Mouse (Mus musculus) adrenal gland, postnatal 10 days (tissue): ENCODE measurements around the gene Dvl1. TPM values are rescaled to one million over a fixed set of nuclear protein-coding genes. Genes with fewer than 3 reads are reported as not detected.

Source experiments
- DNase-seq: peaks from one replicate; pipeline ENCODE4 v3.0.0; 2021; ENCODE audit warnings: mixed read lengths
- total RNA-seq, 2 experiments: library from RNA; stranded (reverse); gene quantifications; 2 replicates each; pipeline ENCODE4 v1.2.3; 2021

Gene Dvl1
- total RNA-seq, 2 experiments from 2014 or later, result 58.2 to 59.0 TPM

DNA sequence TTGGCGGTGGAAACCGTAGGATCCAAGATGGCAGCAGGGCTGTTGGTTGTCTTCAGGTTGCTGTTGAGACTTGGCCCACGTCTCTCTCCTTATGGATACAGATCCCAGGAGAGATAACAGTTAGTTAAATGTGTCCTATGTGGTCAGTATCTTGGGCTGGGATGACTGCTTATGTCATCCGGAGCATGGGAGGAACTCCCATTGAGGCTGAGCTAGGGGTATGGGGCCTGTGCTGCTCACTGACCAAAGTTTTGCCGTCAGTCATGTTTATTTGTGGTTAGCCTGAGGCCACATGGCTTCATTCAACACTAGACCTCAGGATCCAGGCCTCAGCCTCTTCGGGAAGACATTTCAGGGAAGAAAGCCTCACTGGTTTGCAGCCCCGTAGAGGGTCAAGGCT is 24.2 kb downstream of the Dvl1 start:
- DNase-seq, result no peak

- no peak for DNase-seq
These were observed 36.4 kb downstream of the Dvl1 start for GRCm38 (mm10) chr4:155883587-155883986.

- no peak for DNase-seq
These were observed 39.1 kb downstream of the Dvl1 start for GRCm38 (mm10) chr4:155886330-155886729.

DNA sequence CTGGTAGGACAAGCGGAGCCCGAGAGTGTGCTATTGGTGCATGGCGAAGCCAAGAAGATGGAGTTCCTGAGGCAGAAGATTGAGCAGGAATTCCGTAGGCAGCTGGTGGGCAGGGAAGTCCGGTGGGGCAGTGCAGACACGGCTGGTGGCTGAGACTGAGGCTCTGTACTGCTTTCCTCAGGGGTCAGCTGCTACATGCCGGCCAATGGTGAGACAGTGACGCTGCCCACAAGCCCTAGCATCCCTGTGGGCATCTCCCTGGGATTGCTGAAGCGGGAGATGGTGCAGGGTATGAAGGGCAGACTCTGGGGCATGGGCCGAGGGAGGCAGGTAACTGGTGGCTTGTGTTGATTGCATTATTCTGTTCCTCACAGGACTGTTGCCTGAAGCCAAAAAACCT is 40.5 kb downstream of the Dvl1 start:
- DNase-seq, result no peak

- DNase-seq, result no peak
These were observed 41.0 kb downstream of the Dvl1 start for GRCm38 (mm10) chr4:155888181-155888580.

GRCm38 (mm10) chr4:155889316-155889715 is 42.1 kb downstream of the Dvl1 start:
- DNase-seq, result no peak

GRCm38 (mm10) chr4:155891011-155891471 is 43.8 kb downstream of the Dvl1 start:
- DNase-seq, result peak; percentile 38

DNA sequence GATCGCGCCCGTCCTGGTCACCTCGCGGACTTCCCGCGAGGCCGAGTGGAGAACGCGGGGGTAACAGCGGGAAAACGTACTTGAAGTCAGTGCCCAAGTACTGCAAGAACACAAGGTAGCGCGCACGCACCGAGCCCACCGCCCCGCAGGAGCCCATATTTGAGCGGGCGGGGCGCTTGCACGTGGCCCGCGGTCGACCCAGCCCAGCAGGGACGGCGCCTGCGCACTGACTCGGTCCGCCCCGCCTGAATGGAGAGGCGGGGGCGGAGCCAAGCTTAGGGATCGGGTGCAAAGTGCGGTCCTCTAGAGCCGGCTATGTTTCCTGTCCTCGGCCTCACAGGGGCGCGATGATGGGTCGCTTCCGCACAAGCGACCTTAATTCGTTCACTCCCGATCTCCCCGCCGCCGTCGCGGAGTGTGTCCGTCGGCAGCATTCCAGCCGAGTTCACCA is 44.4 kb downstream of the Dvl1 start, which contains the start of the genes Pusl1 and Acap3:
Gene Pusl1 (minus strand): TSS at position 231 of the 451 bp plus-strand sequence.
Gene Acap3 (plus strand): TSS at position 272 of the 451 bp plus-strand sequence.
- peak; percentile 98 for DNase-seq

DNA sequence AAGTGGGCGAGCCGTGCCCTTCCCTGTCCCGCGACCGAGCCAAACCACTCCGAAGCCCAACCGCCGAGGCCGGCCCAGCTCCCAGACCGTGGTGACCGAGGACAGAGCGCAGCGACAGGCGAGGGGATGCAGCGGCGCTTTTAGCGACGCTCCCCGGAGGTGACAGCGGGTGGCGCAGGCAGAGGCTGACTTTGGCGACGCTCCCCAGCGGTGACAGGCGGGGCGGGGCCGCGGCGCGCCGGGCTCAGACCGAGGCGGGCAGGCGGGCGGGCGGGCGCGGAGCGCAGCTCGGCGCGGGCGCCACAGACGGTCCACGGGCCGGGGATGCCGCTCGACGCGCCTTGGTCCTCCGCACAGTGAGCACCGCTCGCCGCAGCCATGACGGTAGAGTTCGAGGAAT is 44.8 kb downstream of the Dvl1 start:
- peak; percentile 93 for DNase-seq

- DNase-seq, result peak; percentile 62
These were observed 45.4 kb downstream of the Dvl1 start for GRCm38 (mm10) chr4:155892438-155893211.

- DNase-seq, result no peak
These were observed 46.0 kb downstream of the Dvl1 start for GRCm38 (mm10) chr4:155893212-155893690.

- DNase-seq, result peak; percentile 80
These were observed 47.2 kb downstream of the Dvl1 start for GRCm38 (mm10) chr4:155894311-155894881.

GRCm38 (mm10) chr4:155895216-155895615 is 48.0 kb downstream of the Dvl1 start:
- peak; percentile 58 for DNase-seq

DNA sequence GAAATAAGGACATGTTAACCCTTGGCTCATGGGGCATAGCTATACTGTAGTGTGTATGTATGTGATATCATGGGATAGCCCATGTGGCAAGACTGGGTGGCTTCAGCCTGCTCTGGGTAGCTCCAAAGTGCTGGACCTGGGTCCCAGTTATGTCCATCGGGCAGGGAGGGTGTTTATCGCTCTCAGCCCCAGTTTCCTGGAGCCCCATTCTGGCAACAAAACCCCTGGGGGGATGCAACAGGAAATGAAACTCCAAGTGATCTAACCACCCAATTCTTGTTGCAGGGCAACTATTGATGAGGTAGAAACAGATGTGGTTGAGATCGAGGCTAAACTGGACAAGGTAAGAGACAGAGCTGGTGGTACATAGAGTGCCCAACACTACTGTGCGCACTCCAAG is 48.6 kb downstream of the Dvl1 start:
- no peak for DNase-seq

- no peak for DNase-seq
These were observed 49.3 kb downstream of the Dvl1 start for GRCm38 (mm10) chr4:155896461-155896860.

DNA sequence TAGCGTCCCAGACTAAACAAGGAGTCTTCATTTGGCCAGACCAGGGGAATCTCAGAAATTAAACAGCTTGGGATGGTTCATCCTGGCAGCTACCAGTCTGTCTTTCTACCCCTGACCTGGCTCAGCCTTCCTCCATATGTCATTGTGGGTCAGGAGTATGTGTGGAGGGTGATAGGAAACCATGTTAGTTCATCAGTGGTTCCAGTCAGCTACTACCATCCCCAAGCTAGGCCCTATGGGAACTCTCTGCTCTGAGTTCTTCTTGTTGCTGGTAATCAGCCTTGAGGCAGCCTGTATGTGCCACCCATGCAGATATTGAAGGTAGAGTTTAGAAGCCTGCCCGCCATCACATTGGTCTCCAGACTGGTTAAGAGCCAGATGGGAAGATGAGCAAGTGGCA is 51.1 kb downstream of the Dvl1 start:
- no peak for DNase-seq

DNA sequence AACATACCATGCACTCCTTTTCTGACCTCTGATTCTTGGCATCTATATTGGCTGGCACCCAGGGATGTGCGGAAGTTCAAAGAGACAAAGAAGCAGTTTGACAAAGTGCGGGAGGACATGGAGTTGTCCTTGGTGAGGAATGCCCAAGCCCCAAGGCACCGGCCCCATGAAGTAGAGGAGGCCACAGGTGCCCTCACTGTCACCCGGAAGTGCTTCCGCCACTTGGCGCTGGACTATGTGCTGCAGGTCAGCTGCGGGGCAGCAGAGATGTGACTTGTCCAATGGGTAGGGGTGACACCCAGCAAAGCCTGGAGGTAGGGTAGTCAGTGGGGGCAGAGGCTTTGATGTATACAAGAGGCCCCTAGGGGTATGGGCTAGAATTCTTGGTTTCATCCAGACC is 52.2 kb downstream of the Dvl1 start:
- DNase-seq, result no peak

DNA sequence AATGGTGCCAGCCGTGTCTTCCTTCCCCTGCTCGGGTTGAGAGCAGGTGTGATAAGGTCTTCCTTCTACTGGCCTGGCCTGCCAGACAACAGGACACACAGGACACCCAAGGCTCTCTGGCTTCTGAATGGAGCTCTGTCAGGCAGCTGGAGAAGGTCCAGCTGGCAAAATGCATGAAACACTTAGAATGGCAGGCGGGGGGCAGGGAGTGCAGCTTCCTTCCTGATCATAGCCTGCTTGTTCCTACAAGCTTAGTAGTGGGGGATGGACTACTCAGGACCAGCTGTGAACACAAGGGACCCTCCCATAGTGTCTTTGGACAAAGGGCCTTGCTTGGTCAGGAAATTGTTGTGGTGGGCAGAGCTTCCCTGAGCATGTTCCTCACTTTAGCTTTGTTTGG is 54.0 kb downstream of the Dvl1 start:
- DNase-seq, result peak; percentile 49

DNA sequence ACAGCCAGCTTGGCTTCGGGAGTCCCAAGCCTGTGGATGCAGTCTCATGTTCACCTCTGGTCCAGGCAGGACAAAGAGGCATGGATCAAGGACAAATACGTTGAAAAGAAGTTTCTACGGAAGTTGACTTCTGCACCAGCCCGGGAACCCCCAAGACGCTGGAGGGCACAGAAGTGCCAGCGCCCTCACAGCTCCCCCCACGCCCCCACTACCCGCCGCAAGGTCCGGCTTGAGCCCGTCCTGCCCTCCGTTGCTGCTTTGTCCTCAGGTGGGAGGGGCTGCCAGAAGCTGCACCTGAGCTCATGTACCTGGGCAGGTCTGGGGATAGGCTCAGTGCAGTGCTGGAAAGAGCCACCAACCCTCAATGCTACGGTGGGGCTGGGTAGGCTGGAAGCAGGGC is 56.0 kb downstream of the Dvl1 start:
- no peak for DNase-seq

GRCm38 (mm10) chr4:155904318-155905102 is 57.3 kb downstream of the Dvl1 start:
- peak; percentile 33 for DNase-seq

- peak; percentile 2 for DNase-seq
These were observed 58.4 kb downstream of the Dvl1 start for GRCm38 (mm10) chr4:155905634-155906033.

- peak; percentile 1 for DNase-seq
These were observed 58.9 kb downstream of the Dvl1 start for GRCm38 (mm10) chr4:155906125-155906524.

DNA sequence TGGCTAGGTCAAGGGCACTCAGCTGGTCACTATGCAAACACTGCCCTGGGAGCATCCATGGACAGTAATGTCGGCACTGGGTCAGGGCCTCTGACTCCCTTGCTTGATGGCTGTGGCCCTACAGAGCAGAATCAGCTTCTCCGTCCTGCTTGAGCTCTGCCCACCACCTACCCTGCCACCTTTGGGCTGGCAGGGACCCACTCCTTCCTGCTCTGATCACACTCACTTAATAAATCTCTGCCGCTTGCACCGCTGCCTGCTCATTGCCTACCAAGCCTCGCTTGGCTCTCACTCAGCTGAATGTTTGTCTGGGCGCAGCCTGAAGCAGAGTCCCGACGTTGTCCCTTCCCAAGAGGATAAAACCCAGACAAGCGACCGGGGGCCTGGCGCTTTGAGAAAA is 59.8 kb downstream of the Dvl1 start:
- DNase-seq, result peak; percentile 7
